Mouse (Mus musculus) E14TG2a.4 (cell line): ENCODE measurements at regions not wholly inside any gene's neighbourhood (a gene's known extent, or its start where the extent isn't known, plus 50 kb on each side); places are given as distances from the start of the nearest gene placed in this dataset.

Experiments used
- CTCF ChIP-seq: conservative IDR thresholded peaks from 2 replicates; pipeline ENCODE4 v1.5.1; 2014; ENCODE audit warnings: low read length
- NANOG ChIP-seq: IDR thresholded peaks from 2 replicates; pipeline ENCODE4 v1.6.1; 2014; ENCODE audit warnings: borderline replicate concordance, low read length, mixed read lengths
- POU5F1 ChIP-seq: IDR thresholded peaks from 2 replicates; pipeline ENCODE4 v1.6.1; 2014; ENCODE audit warnings: low read length, borderline replicate concordance

DNA sequence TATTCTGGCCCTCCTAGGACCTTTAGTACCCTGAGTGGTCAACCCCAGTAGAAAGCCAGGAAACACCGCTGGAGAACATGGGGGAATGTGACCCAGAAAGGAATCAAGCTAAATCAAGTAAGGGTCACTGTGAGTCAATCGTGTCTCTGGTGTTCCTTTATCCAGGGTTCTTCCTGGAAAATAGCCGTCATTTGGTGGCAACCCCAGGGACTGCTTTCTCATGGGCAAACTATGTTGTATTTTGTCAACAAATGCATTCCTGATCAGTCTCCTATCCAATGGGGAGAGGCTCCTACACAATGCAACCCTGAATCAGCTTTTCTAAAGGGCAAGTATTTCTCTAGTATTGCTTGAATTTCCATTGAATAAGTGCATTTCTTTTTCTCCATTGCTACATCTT, 163.2 kb upstream of the Ado start:
- TF ChIP-seq CTCF: no peak
- TF ChIP-seq POU5F1: no peak
- no peak for TF ChIP-seq NANOG
